Mouse (Mus musculus): Measurements from ENCODE around the gene Sphk2. TPM values are rescaled to one million over a fixed set of nuclear protein-coding genes. Genes with fewer than 3 reads are reported as not detected.

The Sphk2 gene
- total RNA-seq, 2 experiments from 2014 or later: 30.5 to 31.4 TPM

DNA sequence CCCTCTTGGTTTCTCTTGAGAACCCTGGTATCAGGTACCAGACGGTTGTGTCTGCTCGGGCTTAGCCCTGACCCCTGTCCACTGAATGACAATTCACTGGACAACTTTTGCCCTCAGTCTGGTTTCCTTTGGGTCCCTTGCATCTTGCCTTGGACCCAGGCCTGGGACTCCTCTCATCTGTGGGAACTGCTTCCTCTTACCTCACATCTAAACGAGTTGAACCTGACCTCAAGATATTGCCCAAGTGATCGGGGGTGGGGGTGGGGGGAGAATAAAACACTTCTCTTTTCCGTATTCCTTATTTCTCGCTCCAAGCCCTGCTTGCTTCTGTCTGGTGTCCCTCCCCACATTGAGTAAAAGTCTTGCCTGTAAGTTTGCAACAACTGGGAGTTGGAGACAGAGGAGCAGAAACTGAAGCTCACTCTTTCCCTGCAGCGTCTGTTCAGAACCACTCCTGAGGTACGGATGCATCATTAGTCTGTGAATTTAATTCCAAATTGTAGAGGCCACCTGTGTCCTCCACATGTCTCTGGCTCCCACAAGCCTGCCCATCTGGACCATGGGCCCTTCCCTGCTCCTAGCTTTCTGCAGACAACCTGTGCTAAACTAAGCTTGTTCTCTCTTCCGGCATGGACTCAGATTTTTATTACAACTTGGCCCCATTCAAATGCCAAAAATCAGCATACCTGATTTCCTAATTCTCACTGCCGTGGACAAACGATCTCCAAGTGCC lies 56.9 kb downstream of the Sphk2 start:
- DNase-seq (ENCODE audit: low spot score in 2 of 2): no peak

Other genes with a start within 250 kb of the Sphk2 start
- gene Tulp2, start 236.1 kb downstream of the Sphk2 start, total RNA-seq (2021): not detected
- under 1 TPM; 0.57 to 0.62 TPM for gene Gm45808, start 231.2 kb downstream of the Sphk2 start, total RNA-seq (2021)
- gene Dhdh, start 229.2 kb downstream of the Sphk2 start, total RNA-seq (2021): 1 to 10 TPM; 2.8 TPM
- gene Nucb1, start 207.6 kb downstream of the Sphk2 start, total RNA-seq (2021): 100 to 1,000 TPM in 1 of 2 experiments, 10 to 100 TPM in 1; 97.1 to 109 TPM
- 10 to 100 TPM; 27.8 to 29.5 TPM for gene Ppp1r15a, start 191.7 kb downstream of the Sphk2 start, total RNA-seq (2021)
- gene Plekha4, start 191.7 kb downstream of the Sphk2 start, total RNA-seq (2021): 1 to 10 TPM in 1 of 2 experiments, under 1 TPM in 1; 0.83 to 1.5 TPM
- gene Hsd17b14, start 163.1 kb downstream of the Sphk2 start, total RNA-seq (2021): not detected
- gene Bcat2, start 147.8 kb downstream of the Sphk2 start, total RNA-seq (2021): 10 to 100 TPM; 21.4 to 27.2 TPM
- gene Fgf21, start 102.5 kb downstream of the Sphk2 start, total RNA-seq (2021): not detected
- gene Fut1, start 100.7 kb downstream of the Sphk2 start, total RNA-seq (2021): not detected
- gene Izumo1, start 96.2 kb downstream of the Sphk2 start, total RNA-seq (2021): under 1 TPM in 1 of 2 experiments, not detected in 1; 0.23 TPM
- 10 to 100 TPM in 1 of 2 experiments, 1 to 10 TPM in 1; 9.3 to 10.3 TPM for gene Rasip1, start 90.5 kb downstream of the Sphk2 start, total RNA-seq (2021)
- 1 to 10 TPM; 1.7 to 1.8 TPM for gene Mamstr, start 78.0 kb downstream of the Sphk2 start, total RNA-seq (2021)
- under 1 TPM; 0.30 to 0.67 TPM for gene Fut2, start 51.6 kb downstream of the Sphk2 start, total RNA-seq (2021)
- under 1 TPM; 0.67 to 0.94 TPM for gene Ntn5, start 34.0 kb downstream of the Sphk2 start, total RNA-seq (2021)
- under 1 TPM; 0.24 to 0.41 TPM for gene Sec1, start 23.6 kb downstream of the Sphk2 start, total RNA-seq (2021)
- 100 to 1,000 TPM; 110 to 123 TPM for gene Car11, start 18.2 kb downstream of the Sphk2 start, total RNA-seq (2021)
- gene Dbp, start 12.9 kb downstream of the Sphk2 start, total RNA-seq (2021): 10 to 100 TPM; 49.7 to 59.1 TPM
- 100 to 1,000 TPM; 423 to 452 TPM for gene Rpl18, start 2.5 kb downstream of the Sphk2 start, total RNA-seq (2021)
- under 1 TPM; 0.48 to 0.60 TPM for gene Fam83e, start 3.2 kb upstream of the Sphk2 start, total RNA-seq (2021)
- not detected for gene Spaca4, start 7.8 kb upstream of the Sphk2 start, total RNA-seq (2021)
- gene Lmtk3, start 65.7 kb upstream of the Sphk2 start, total RNA-seq (2021): 100 to 1,000 TPM; 290 to 306 TPM
- gene Sult2b1, start 66.7 kb upstream of the Sphk2 start, total RNA-seq (2021): 10 to 100 TPM in 1 of 2 experiments, 1 to 10 TPM in 1; 8.7 to 12.0 TPM
- 100 to 1,000 TPM; 174 to 179 TPM for gene Cyth2, start 96.6 kb upstream of the Sphk2 start, total RNA-seq (2021)
- 1 to 10 TPM; 1.6 to 2.1 TPM for gene Kcnj14, start 106.8 kb upstream of the Sphk2 start, total RNA-seq (2021)
- gene Grwd1, start 112.9 kb upstream of the Sphk2 start, total RNA-seq (2021): 10 to 100 TPM; 21.2 to 21.9 TPM
- gene Kdelr1, start 154.8 kb upstream of the Sphk2 start, total RNA-seq (2021): 10 to 100 TPM; 87.5 to 91.6 TPM
- gene Grin2d, start 160.4 kb upstream of the Sphk2 start, total RNA-seq (2021): 10 to 100 TPM; 19.7 to 20.4 TPM
- gene Syngr4, start 178.7 kb upstream of the Sphk2 start, total RNA-seq (2021): not detected
- 10 to 100 TPM; 20.8 to 25.6 TPM for gene Tmem143, start 178.9 kb upstream of the Sphk2 start, total RNA-seq (2021)
- gene Emp3, start 203.4 kb upstream of the Sphk2 start, total RNA-seq (2021): 1 to 10 TPM; 1.8 to 2.6 TPM
- gene Ccdc114, start 206.1 kb upstream of the Sphk2 start, total RNA-seq (2021): 1 to 10 TPM; 2.1 to 6.2 TPM

Data from layer of hippocampus, postnatal 14 days (tissue).